Mouse (Mus musculus): ENCODE measurements at regions not wholly inside any gene's neighbourhood (a gene's known extent, or its start where the extent isn't known, plus 50 kb on each side); places are given as distances from the start of the nearest gene placed in this dataset.

DNA sequence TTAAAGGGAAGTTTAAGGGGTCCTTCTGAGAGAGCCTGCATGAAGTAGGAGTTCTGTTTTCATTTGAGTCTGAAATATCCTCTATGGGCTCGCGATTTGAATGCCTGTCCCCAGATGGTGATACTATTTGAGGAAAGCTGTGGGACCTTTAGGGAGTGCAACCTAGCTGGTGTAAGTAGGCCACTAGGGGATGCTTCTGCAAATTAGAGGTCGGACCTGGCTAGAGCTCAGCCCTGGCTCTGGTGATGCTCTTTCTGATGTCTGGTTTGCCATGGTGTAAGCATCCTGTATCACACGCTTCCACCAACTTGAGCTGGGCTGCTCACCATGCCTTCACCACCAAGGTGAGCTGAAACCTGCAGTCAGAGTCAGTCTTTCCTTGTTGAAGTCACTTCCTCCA is 121.9 kb downstream of the Cbln1 start:
- no peaks in the 10 kb centered on the region for H3K9me3 ChIP-seq (ENCODE audit: control insufficient read depth, low read length)
- H3K36me3 ChIP-seq (replicated peaks; ENCODE audit: control insufficient read depth, insufficient read depth, low read depth): no peaks in the 10 kb centered on the region
- DNase-seq (ENCODE audit: low read depth in 3 of 3, low spot score in 3 of 3): no peak
- no peak for ATAC-seq (ENCODE audit: insufficient read depth)
- WGBS (ENCODE audit: insufficient replicate concordance): 55% methylated on average over 4 of the region's 4 CpGs
- H3K9ac ChIP-seq (replicated peaks): no peak overlapping the region
- H3K27ac ChIP-seq: no peak overlapping the region
- H3K4me3 ChIP-seq (ENCODE audit: insufficient read depth in 1 of 2, low read depth in 2 of 2, low read length in 2 of 2): no peak overlapping the region
- H3K4me2 ChIP-seq (ENCODE audit: low read depth): no peak overlapping the region
- H3K4me1 ChIP-seq (replicated peaks; ENCODE audit: control insufficient read depth in 2 of 2, insufficient read depth in 2 of 2, low read length in 1 of 2): no peaks in the 10 kb centered on the region
- TF ChIP-seq EP300 (IDR thresholded peaks at IDR 0.05; ENCODE audit: low read depth): no peak
- no peak for TF ChIP-seq CTCF (IDR thresholded peaks at IDR 0.05; ENCODE audit: low read depth)
- no peaks in the 10 kb centered on the region for H3K27me3 ChIP-seq (ENCODE audit: control insufficient read depth, insufficient read depth, low read length)

DNA sequence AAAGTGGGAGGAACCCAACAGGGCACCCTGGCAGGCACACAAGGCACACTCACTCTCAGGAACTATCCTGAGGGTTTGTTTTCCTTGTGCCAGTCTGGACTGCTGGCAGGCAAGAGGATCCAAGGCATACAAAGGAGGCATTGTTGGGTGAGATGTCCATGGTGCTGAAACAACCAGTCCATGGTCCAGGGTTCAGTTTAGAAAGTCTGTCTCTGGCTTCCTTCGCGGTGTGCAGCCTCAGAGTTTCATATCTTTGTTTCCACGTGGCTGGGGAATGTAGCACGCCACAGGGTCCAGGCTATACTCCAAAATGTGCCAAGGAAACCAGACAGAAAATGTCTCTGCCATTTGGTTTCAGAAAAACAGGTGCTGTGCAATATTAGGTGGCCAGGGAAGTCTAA is 122.6 kb downstream of the Cbln1 start:
- no peak for DNase-seq (ENCODE audit: low read depth in 3 of 3, low spot score in 3 of 3)
- TF ChIP-seq CTCF (IDR thresholded peaks at IDR 0.05; ENCODE audit: low read depth) (no peak), EP300 (IDR thresholded peaks at IDR 0.05; ENCODE audit: low read depth) (no peak)
- Histone ChIP-seq H3K4me3 (ENCODE audit: insufficient read depth in 1 of 2, low read depth in 2 of 2, low read length in 2 of 2) (no peak overlapping the region), H3K27me3 (ENCODE audit: control insufficient read depth, insufficient read depth, low read length) (no peaks in the 10 kb centered on the region), H3K9ac (replicated peaks) (no peak overlapping the region), H3K36me3 (replicated peaks; ENCODE audit: control insufficient read depth, insufficient read depth, low read depth) (no peaks in the 10 kb centered on the region), H3K9me3 (ENCODE audit: control insufficient read depth, low read length) (no peaks in the 10 kb centered on the region), H3K27ac (no peak overlapping the region), H3K4me2 (ENCODE audit: low read depth) (no peak overlapping the region), H3K4me1 (replicated peaks; ENCODE audit: control insufficient read depth in 2 of 2, insufficient read depth in 2 of 2, low read length in 1 of 2) (no peaks in the 10 kb centered on the region)
- WGBS (ENCODE audit: insufficient replicate concordance): 38% methylated on average over 4 of the region's 4 CpGs
- ATAC-seq (ENCODE audit: insufficient read depth): no peak

DNA sequence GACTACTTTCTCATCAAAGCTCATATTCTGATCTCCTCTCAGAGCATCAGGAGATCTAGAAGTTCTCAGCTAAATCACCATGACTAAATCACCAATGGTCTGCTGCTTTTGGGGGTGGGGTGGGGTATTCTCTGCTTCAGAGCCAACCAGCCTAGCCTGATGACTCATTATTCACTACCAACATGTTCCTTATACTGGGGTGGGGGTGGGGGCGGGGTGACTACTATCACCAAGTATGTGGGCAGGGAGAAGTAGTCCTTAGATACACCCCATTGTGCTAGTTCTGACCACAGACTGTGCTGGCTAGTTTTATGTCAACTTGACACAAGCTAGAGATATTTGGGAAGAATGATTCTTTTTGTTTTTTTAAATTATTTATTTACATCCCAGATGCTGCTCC is 143.0 kb downstream of the Cbln1 start:
- no peaks in the 10 kb centered on the region for H3K27me3 ChIP-seq (ENCODE audit: control insufficient read depth, insufficient read depth, low read length)
- no peaks in the 10 kb centered on the region for H3K9me3 ChIP-seq (ENCODE audit: control insufficient read depth, low read length)
- WGBS (ENCODE audit: insufficient replicate concordance): 53% methylated on average over 1 of the region's 1 CpGs
- no peak overlapping the region for H3K4me2 ChIP-seq (ENCODE audit: low read depth)
- no peak overlapping the region for H3K4me3 ChIP-seq (ENCODE audit: insufficient read depth in 1 of 2, low read depth in 2 of 2, low read length in 2 of 2)
- TF ChIP-seq EP300 (IDR thresholded peaks at IDR 0.05; ENCODE audit: low read depth) (no peak), CTCF (IDR thresholded peaks at IDR 0.05; ENCODE audit: low read depth) (no peak)
- H3K4me1 ChIP-seq (replicated peaks; ENCODE audit: control insufficient read depth in 2 of 2, insufficient read depth in 2 of 2, low read length in 1 of 2): no peaks in the 10 kb centered on the region
- ATAC-seq (ENCODE audit: insufficient read depth): no peak
- H3K36me3 ChIP-seq (replicated peaks; ENCODE audit: control insufficient read depth, insufficient read depth, low read depth): no peaks in the 10 kb centered on the region
- H3K27ac ChIP-seq: no peak overlapping the region
- no peak for DNase-seq (ENCODE audit: low read depth in 3 of 3, low spot score in 3 of 3)
- H3K9ac ChIP-seq (replicated peaks): no peak overlapping the region

DNA sequence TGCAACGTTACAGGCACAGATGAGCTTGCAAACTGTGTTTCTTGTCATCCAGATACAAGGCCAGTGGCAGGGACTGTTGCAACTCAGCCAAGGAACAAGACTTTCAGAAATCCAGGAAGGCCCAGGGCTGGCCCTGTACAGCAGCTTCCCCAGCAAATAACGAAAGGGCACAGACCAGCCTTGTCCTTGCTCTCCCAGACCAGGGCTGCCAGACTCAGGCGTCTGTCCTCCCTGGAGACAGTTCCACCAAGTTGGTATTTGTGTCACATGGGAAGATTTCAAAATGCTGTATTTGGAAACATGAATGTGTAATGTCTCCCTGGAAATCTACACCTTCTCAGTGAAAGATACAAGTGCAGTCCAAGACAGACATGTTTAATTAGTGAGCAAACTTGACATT is 157.8 kb downstream of the Cbln1 start:
- Histone ChIP-seq H3K27me3 (ENCODE audit: control insufficient read depth, insufficient read depth, low read length) (no peaks in the 10 kb centered on the region), H3K9me3 (ENCODE audit: control insufficient read depth, low read length) (no peaks in the 10 kb centered on the region), H3K27ac (no peak overlapping the region), H3K4me3 (ENCODE audit: insufficient read depth in 1 of 2, low read depth in 2 of 2, low read length in 2 of 2) (no peak overlapping the region), H3K9ac (replicated peaks) (no peak overlapping the region), H3K4me1 (replicated peaks; ENCODE audit: control insufficient read depth in 2 of 2, insufficient read depth in 2 of 2, low read length in 1 of 2) (no peaks in the 10 kb centered on the region), H3K4me2 (ENCODE audit: low read depth) (no peak overlapping the region), H3K36me3 (replicated peaks; ENCODE audit: control insufficient read depth, insufficient read depth, low read depth) (no peaks in the 10 kb centered on the region)
- TF ChIP-seq EP300 (IDR thresholded peaks at IDR 0.05; ENCODE audit: low read depth) (no peak), CTCF (IDR thresholded peaks at IDR 0.05; ENCODE audit: low read depth) (no peak)
- ATAC-seq (ENCODE audit: insufficient read depth) (no peak), DNase-seq (ENCODE audit: low read depth in 3 of 3, low spot score in 3 of 3) (no peak)
- 50% methylated on average over 3 of the region's 3 CpGs for WGBS (ENCODE audit: insufficient replicate concordance)

DNA sequence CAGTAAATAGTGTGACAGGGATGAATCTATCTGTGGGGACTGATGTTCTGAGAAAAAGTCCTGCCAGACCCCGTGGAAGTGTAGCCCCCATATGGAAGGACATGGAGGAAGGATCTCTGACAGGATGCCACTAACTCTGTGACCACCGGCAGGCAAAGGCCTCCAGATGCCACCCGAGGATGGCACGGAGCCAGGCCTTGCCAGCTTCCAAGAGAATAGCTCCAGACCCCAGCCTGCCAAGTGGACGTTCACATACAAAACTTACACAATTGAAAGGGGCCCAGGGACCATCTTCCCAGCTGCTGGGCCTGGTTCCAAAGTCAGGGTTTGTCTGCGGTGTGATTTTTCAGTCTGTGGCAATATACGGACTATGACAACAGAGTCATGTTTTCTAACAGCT is 161.1 kb downstream of the Cbln1 start:
- no peak for ATAC-seq (ENCODE audit: insufficient read depth)
- Histone ChIP-seq H3K4me2 (ENCODE audit: low read depth) (no peak overlapping the region), H3K4me1 (replicated peaks; ENCODE audit: control insufficient read depth in 2 of 2, insufficient read depth in 2 of 2, low read length in 1 of 2) (no peaks in the 10 kb centered on the region), H3K27me3 (ENCODE audit: control insufficient read depth, insufficient read depth, low read length) (no peaks in the 10 kb centered on the region), H3K9me3 (ENCODE audit: control insufficient read depth, low read length) (no peaks in the 10 kb centered on the region), H3K4me3 (ENCODE audit: insufficient read depth in 1 of 2, low read depth in 2 of 2, low read length in 2 of 2) (no peak overlapping the region), H3K9ac (replicated peaks) (no peak overlapping the region), H3K36me3 (replicated peaks; ENCODE audit: control insufficient read depth, insufficient read depth, low read depth) (no peaks in the 10 kb centered on the region), H3K27ac (no peak overlapping the region)
- no peak for DNase-seq (ENCODE audit: low read depth in 3 of 3, low spot score in 3 of 3)
- no peak for TF ChIP-seq EP300 (IDR thresholded peaks at IDR 0.05; ENCODE audit: low read depth)
- TF ChIP-seq CTCF (IDR thresholded peaks at IDR 0.05; ENCODE audit: low read depth): no peak
- WGBS (ENCODE audit: insufficient replicate concordance): 67% methylated on average over 7 of the region's 7 CpGs
